Mouse (Mus musculus): Measurements from ENCODE around the gene Nkx2-1. TPM values are rescaled to one million over a fixed set of nuclear protein-coding genes. Genes with fewer than 3 reads are reported as not detected.
"Not testable (repeated sequence)": the region's sequence is repeated elsewhere in the genome, so short reads cannot be mapped to it uniquely, and the experiment has no call there.

The Nkx2-1 gene
- polyA plus RNA-seq, 1 experiment from 2014 or later, result 15.9 TPM

- DNase-seq (ENCODE audit: low spot score), result no peak
- no peaks in the 10 kb centered on the region for H3K9me3 ChIP-seq (replicated peaks; ENCODE audit: control insufficient read depth, low read length)
- H3K9ac ChIP-seq (ENCODE audit: low read length), result peak overlapping the region; percentile 21; the same call in 1 of the 2 replicates
- no peaks in the 10 kb centered on the region for H3K4me1 ChIP-seq (ENCODE audit: control insufficient read depth, insufficient read depth, low read length)
- peak overlapping the region; percentile 20 for H3K4me3 ChIP-seq (ENCODE audit: low read depth, low read length)
- WGBS, result 4% methylated on average over 8 of the region's 8 CpGs
- ATAC-seq, result no peak
- no peak overlapping the region for H3K27ac ChIP-seq (ENCODE audit: low read depth, low read length)
- peak overlapping the region; percentile 37 for H3K4me2 ChIP-seq (ENCODE audit: low read length)
- no peaks in the 10 kb centered on the region for H3K36me3 ChIP-seq (ENCODE audit: control insufficient read depth, insufficient read depth, low read length)
- peaks cover 89% of the 10 kb centered on the region for H3K27me3 ChIP-seq (replicated peaks; ENCODE audit: control insufficient read depth, insufficient read depth, low read length)
Measured at GRCm38 (mm10) chr12:56528034-56528570, 8.6 kb downstream of the Nkx2-1 start.

DNA sequence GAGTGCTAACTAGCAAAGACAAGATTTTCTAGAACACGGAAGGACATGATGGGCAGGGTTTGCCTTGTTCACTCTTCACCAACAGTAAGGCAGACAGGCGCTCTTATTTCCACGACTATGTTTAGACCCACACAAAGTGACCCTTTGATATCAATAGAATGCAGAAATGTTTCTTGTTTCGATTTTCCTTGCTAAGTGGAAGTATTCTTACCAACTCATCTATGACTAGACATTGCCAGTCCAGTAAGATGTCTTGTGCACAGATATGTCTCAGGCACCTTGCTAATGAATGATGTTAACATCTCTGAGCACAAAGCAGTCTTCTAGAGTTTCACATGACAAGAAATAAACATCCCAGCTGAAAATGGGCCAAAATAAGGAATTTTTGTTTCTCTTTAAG lies 9.6 kb downstream of the Nkx2-1 start:
- Histone ChIP-seq H3K4me3 (ENCODE audit: low read depth, low read length) (peak overlapping the region; percentile 7; the same call in 1 of the 2 replicates), H3K4me1 (ENCODE audit: control insufficient read depth, insufficient read depth, low read length) (no peaks in the 10 kb centered on the region), H3K9me3 (replicated peaks; ENCODE audit: control insufficient read depth, low read length) (no peaks in the 10 kb centered on the region), H3K9ac (ENCODE audit: low read length) (peak overlapping the region; percentile 10; the same call in 1 of the 2 replicates), H3K27me3 (replicated peaks; ENCODE audit: control insufficient read depth, insufficient read depth, low read length) (peaks cover 92% of the 10 kb centered on the region), H3K36me3 (ENCODE audit: control insufficient read depth, insufficient read depth, low read length) (no peaks in the 10 kb centered on the region), H3K27ac (ENCODE audit: low read depth, low read length) (no peak overlapping the region; the same call in 1 of the 2 replicates), H3K4me2 (ENCODE audit: low read length) (peak overlapping the region; percentile 10)
- 15% methylated on average over 4 of the region's 4 CpGs for WGBS
- DNase-seq (ENCODE audit: low spot score) (no peak), ATAC-seq (no peak)

- H3K4me3 ChIP-seq (ENCODE audit: low read depth, low read length); H3K4me1 ChIP-seq (ENCODE audit: control insufficient read depth, insufficient read depth, low read length); H3K9me3 ChIP-seq (replicated peaks; ENCODE audit: control insufficient read depth, low read length); H3K36me3 ChIP-seq (ENCODE audit: control insufficient read depth, insufficient read depth, low read length); H3K9ac ChIP-seq (ENCODE audit: low read length); H3K27ac ChIP-seq (ENCODE audit: low read depth, low read length): not testable (repeated sequence)
- peak; percentile 65 for DNase-seq (ENCODE audit: low spot score)
- H3K27me3 ChIP-seq (replicated peaks; ENCODE audit: control insufficient read depth, insufficient read depth, low read length), result peaks cover 90% of the 10 kb centered on the region
- WGBS, result 6% methylated on average over 8 of the region's 16 CpGs
- H3K4me2 ChIP-seq (ENCODE audit: low read length), result peak overlapping the region; percentile 25
- peak; percentile 76 for ATAC-seq
Measured at GRCm38 (mm10) chr12:56525219-56525797, 11.4 kb downstream of the Nkx2-1 start.

- Histone ChIP-seq H3K27me3 (replicated peaks; ENCODE audit: control insufficient read depth, insufficient read depth, low read length) (peaks cover 90% of the 10 kb centered on the region), H3K27ac (ENCODE audit: low read depth, low read length) (peak overlapping the region; percentile 44; the same call in 1 of the 2 replicates), H3K4me1 (ENCODE audit: control insufficient read depth, insufficient read depth, low read length) (no peaks in the 10 kb centered on the region), H3K4me2 (ENCODE audit: low read length) (peak overlapping the region; percentile 25), H3K9me3 (replicated peaks; ENCODE audit: control insufficient read depth, low read length) (no peaks in the 10 kb centered on the region), H3K4me3 (ENCODE audit: low read depth, low read length) (no peak overlapping the region), H3K9ac (ENCODE audit: low read length) (no peak overlapping the region), H3K36me3 (ENCODE audit: control insufficient read depth, insufficient read depth, low read length) (no peaks in the 10 kb centered on the region)
- ATAC-seq (no peak), DNase-seq (ENCODE audit: low spot score) (peak; percentile 37)
- under 1% methylated on average over 14 of the region's 14 CpGs for WGBS
Measured at GRCm38 (mm10) chr12:56524201-56524600, 12.5 kb downstream of the Nkx2-1 start.

GRCm38 (mm10) chr12:56522191-56522590 lies 14.5 kb downstream of the Nkx2-1 start:
- H3K27ac ChIP-seq (ENCODE audit: low read depth, low read length), result no peak overlapping the region
- H3K36me3 ChIP-seq (ENCODE audit: control insufficient read depth, insufficient read depth, low read length), result no peaks in the 10 kb centered on the region
- no peak overlapping the region for H3K4me2 ChIP-seq (ENCODE audit: low read length)
- DNase-seq (ENCODE audit: low spot score) (no peak), ATAC-seq (no peak)
- WGBS, result 10% methylated on average over 4 of the region's 4 CpGs
- no peak overlapping the region for H3K4me3 ChIP-seq (ENCODE audit: low read depth, low read length)
- H3K27me3 ChIP-seq (replicated peaks; ENCODE audit: control insufficient read depth, insufficient read depth, low read length), result peaks cover 93% of the 10 kb centered on the region
- no peak overlapping the region for H3K9ac ChIP-seq (ENCODE audit: low read length)
- H3K4me1 ChIP-seq (ENCODE audit: control insufficient read depth, insufficient read depth, low read length), result no peaks in the 10 kb centered on the region
- H3K9me3 ChIP-seq (replicated peaks; ENCODE audit: control insufficient read depth, low read length), result no peaks in the 10 kb centered on the region

GRCm38 (mm10) chr12:56521106-56521840 lies 15.4 kb downstream of the Nkx2-1 start:
- Histone ChIP-seq H3K27me3 (replicated peaks; ENCODE audit: control insufficient read depth, insufficient read depth, low read length) (peaks cover 89% of the 10 kb centered on the region), H3K36me3 (ENCODE audit: control insufficient read depth, insufficient read depth, low read length) (no peaks in the 10 kb centered on the region), H3K9ac (ENCODE audit: low read length) (peak overlapping the region; percentile 53), H3K27ac (ENCODE audit: low read depth, low read length) (peak overlapping the region; percentile 79), H3K9me3 (replicated peaks; ENCODE audit: control insufficient read depth, low read length) (no peaks in the 10 kb centered on the region), H3K4me1 (ENCODE audit: control insufficient read depth, insufficient read depth, low read length) (no peaks in the 10 kb centered on the region), H3K4me3 (ENCODE audit: low read depth, low read length) (peak overlapping the region; percentile 12), H3K4me2 (ENCODE audit: low read length) (peak overlapping the region; percentile 45)
- DNase-seq (ENCODE audit: low spot score) (peak; percentile 19), ATAC-seq (no peak)
- under 1% methylated on average over 33 of the region's 33 CpGs for WGBS

GRCm38 (mm10) chr12:56520396-56521105 lies 16.2 kb downstream of the Nkx2-1 start:
- Histone ChIP-seq H3K27ac (ENCODE audit: low read depth, low read length) (peak overlapping the region; percentile 79), H3K4me2 (ENCODE audit: low read length) (peak overlapping the region; percentile 45), H3K27me3 (replicated peaks; ENCODE audit: control insufficient read depth, insufficient read depth, low read length) (peaks cover 85% of the 10 kb centered on the region), H3K36me3 (ENCODE audit: control insufficient read depth, insufficient read depth, low read length) (no peaks in the 10 kb centered on the region), H3K9ac (ENCODE audit: low read length) (peak overlapping the region; percentile 53), H3K4me3 (ENCODE audit: low read depth, low read length) (peak overlapping the region; percentile 12), H3K9me3 (replicated peaks; ENCODE audit: control insufficient read depth, low read length) (no peaks in the 10 kb centered on the region), H3K4me1 (ENCODE audit: control insufficient read depth, insufficient read depth, low read length) (no peaks in the 10 kb centered on the region)
- ATAC-seq (no peak), DNase-seq (ENCODE audit: low spot score) (peak; percentile 55)
- WGBS, result under 1% methylated on average over 22 of the region's 22 CpGs

GRCm38 (mm10) chr12:56519738-56520191 lies 16.9 kb downstream of the Nkx2-1 start:
- DNase-seq (ENCODE audit: low spot score), result peak; percentile 12

More at GRCm38 (mm10) chr12:56519738-56520191, 16.9 kb downstream of the Nkx2-1 start:
- Histone ChIP-seq H3K9ac (ENCODE audit: low read length) (peak overlapping the region; percentile 46), H3K27me3 (replicated peaks; ENCODE audit: control insufficient read depth, insufficient read depth, low read length) (peaks cover 89% of the 10 kb centered on the region), H3K36me3 (ENCODE audit: control insufficient read depth, insufficient read depth, low read length) (no peaks in the 10 kb centered on the region), H3K27ac (ENCODE audit: low read depth, low read length) (peak overlapping the region; percentile 68), H3K4me3 (ENCODE audit: low read depth, low read length) (peak overlapping the region; percentile 14), H3K4me2 (ENCODE audit: low read length) (peak overlapping the region; percentile 45), H3K9me3 (replicated peaks; ENCODE audit: control insufficient read depth, low read length) (no peaks in the 10 kb centered on the region), H3K4me1 (ENCODE audit: control insufficient read depth, insufficient read depth, low read length) (no peaks in the 10 kb centered on the region)
- peak; percentile 22 for ATAC-seq
- WGBS, result 2% methylated on average over 30 of the region's 30 CpGs

Measured in forebrain, embryonic 14.5 days (tissue).